Mouse (Mus musculus): ENCODE measurements around the gene Chd3. TPM values are rescaled to one million over a fixed set of nuclear protein-coding genes. Genes with fewer than 3 reads are reported as not detected.

The Chd3 gene
- polyA plus RNA-seq, 1 experiment from 2014 or later: 52.4 TPM

- ATAC-seq (replicated peaks; ENCODE audit: low FRiP score, low TSS enrichment, low read depth) (no peak), DNase-seq (ENCODE audit: low spot score) (no peak)
- no peak overlapping the region for H3K27ac ChIP-seq (ENCODE audit: low read depth)
- no peaks in the 10 kb centered on the region for H3K9me3 ChIP-seq (ENCODE audit: control insufficient read depth, low read length)
- peaks cover 16% of the 10 kb centered on the region for H3K27me3 ChIP-seq (replicated peaks; ENCODE audit: control insufficient read depth, insufficient read depth, low read length)
- peak overlapping the region; percentile 47; the same call in 1 of the 2 replicates for H3K4me3 ChIP-seq (ENCODE audit: low read depth, low read length)
- peak overlapping the region; percentile 89 for H3K4me2 ChIP-seq (ENCODE audit: low read length)
- H3K36me3 ChIP-seq (ENCODE audit: control insufficient read depth, insufficient read depth, low read length): no peaks in the 10 kb centered on the region
- no peak overlapping the region for H3K9ac ChIP-seq (ENCODE audit: low read length)
- 10% methylated on average over 9 of the region's 9 CpGs for WGBS
- peaks cover 29% of the 10 kb centered on the region for H3K4me1 ChIP-seq (replicated peaks; ENCODE audit: control insufficient read depth, insufficient read depth, low read length)
These were observed 42.1 kb downstream of the Chd3 start for GRCm38 (mm10) chr11:69327157-69327442.

- Histone ChIP-seq H3K27me3 (replicated peaks; ENCODE audit: control insufficient read depth, insufficient read depth, low read length) (peaks cover 16% of the 10 kb centered on the region), H3K27ac (ENCODE audit: low read depth) (no peak overlapping the region), H3K9me3 (ENCODE audit: control insufficient read depth, low read length) (no peaks in the 10 kb centered on the region), H3K9ac (ENCODE audit: low read length) (peak overlapping the region; percentile 42), H3K36me3 (ENCODE audit: control insufficient read depth, insufficient read depth, low read length) (no peaks in the 10 kb centered on the region), H3K4me1 (replicated peaks; ENCODE audit: control insufficient read depth, insufficient read depth, low read length) (peaks cover 29% of the 10 kb centered on the region), H3K4me3 (ENCODE audit: low read depth, low read length) (peak overlapping the region; percentile 47), H3K4me2 (ENCODE audit: low read length) (peak overlapping the region; percentile 89)
- under 1% methylated on average over 45 of the region's 45 CpGs for WGBS
- ATAC-seq (replicated peaks; ENCODE audit: low FRiP score, low TSS enrichment, low read depth) (peak; percentile 26), DNase-seq (ENCODE audit: low spot score) (no peak)
These were observed 42.6 kb downstream of the Chd3 start for GRCm38 (mm10) chr11:69326408-69327156.

- Histone ChIP-seq H3K4me3 (ENCODE audit: low read depth, low read length) (peak within 1 kb of the TSS; percentile 47), H3K9ac (ENCODE audit: low read length) (peak within 1 kb of the TSS; percentile 42), H3K27ac (ENCODE audit: low read depth) (0 out of 2 replicates have a peak within 1 kb of the TSS, but pooled peaks have one; percentile 6), H3K27me3 (replicated peaks; ENCODE audit: control insufficient read depth, insufficient read depth, low read length) (peaks cover 16% of the 10 kb centered on the region), H3K4me2 (ENCODE audit: low read length) (peak within 1 kb of the TSS; percentile 89), H3K4me1 (replicated peaks; ENCODE audit: control insufficient read depth, insufficient read depth, low read length) (peaks cover 26% of the 10 kb centered on the region), H3K36me3 (ENCODE audit: control insufficient read depth, insufficient read depth, low read length) (0 out of 2 replicates have a peak, but pooled peaks cover 3% of the 10 kb centered on the region), H3K9me3 (ENCODE audit: control insufficient read depth, low read length) (no peaks in the 10 kb centered on the region)
- DNase-seq (ENCODE audit: low spot score) (peak; percentile 85), ATAC-seq (replicated peaks; ENCODE audit: low FRiP score, low TSS enrichment, low read depth) (peak; percentile 60)
- 12% methylated on average over 26 of the region's 26 CpGs for WGBS
These were observed 43.4 kb downstream of the Chd3 start, which contains the start of gene Kcnab3 for GRCm38 (mm10) chr11:69325628-69326407. Gene Kcnab3, plus strand, starts transcription at chr11:69326258.

- WGBS: 84% methylated on average over 6 of the region's 6 CpGs
- Histone ChIP-seq H3K4me3 (ENCODE audit: low read depth, low read length) (peak overlapping the region; percentile 76; the same call in 1 of the 2 replicates), H3K27ac (ENCODE audit: low read depth) (no peak overlapping the region), H3K9ac (ENCODE audit: low read length) (no peak overlapping the region; the same call in 1 of the 2 replicates), H3K4me1 (replicated peaks; ENCODE audit: control insufficient read depth, insufficient read depth, low read length) (peaks cover 26% of the 10 kb centered on the region), H3K27me3 (replicated peaks; ENCODE audit: control insufficient read depth, insufficient read depth, low read length) (peaks cover 16% of the 10 kb centered on the region), H3K9me3 (ENCODE audit: control insufficient read depth, low read length) (no peaks in the 10 kb centered on the region), H3K36me3 (ENCODE audit: control insufficient read depth, insufficient read depth, low read length) (peaks cover 8% of the 10 kb centered on the region), H3K4me2 (ENCODE audit: low read length) (peak overlapping the region; percentile 86)
- DNase-seq (ENCODE audit: low spot score) (no peak), ATAC-seq (replicated peaks; ENCODE audit: low FRiP score, low TSS enrichment, low read depth) (no peak)
These were observed 44.5 kb downstream of the Chd3 start for GRCm38 (mm10) chr11:69324749-69325148.

GRCm38 (mm10) chr11:69323667-69324111, 45.5 kb downstream of the Chd3 start, which contains the start of the genes Cntrob and Trappc1:
Gene Cntrob, minus strand, starts transcription at chr11:69323775.
Gene Trappc1, plus strand, starts transcription at chr11:69323980.
- H3K4me3 ChIP-seq (ENCODE audit: low read depth, low read length): peak within 1 kb of the TSS; percentile 76
- H3K4me1 ChIP-seq (replicated peaks; ENCODE audit: control insufficient read depth, insufficient read depth, low read length): peaks cover 26% of the 10 kb centered on the region
- ATAC-seq (replicated peaks; ENCODE audit: low FRiP score, low TSS enrichment, low read depth) (peak; percentile 89), DNase-seq (ENCODE audit: low spot score) (peak; percentile 98)
- H3K27ac ChIP-seq (ENCODE audit: low read depth): peak within 1 kb of the TSS; percentile 82
- H3K4me2 ChIP-seq (ENCODE audit: low read length): peak within 1 kb of the TSS; percentile 86
- peak within 1 kb of the TSS; percentile 81 for H3K9ac ChIP-seq (ENCODE audit: low read length)
- H3K27me3 ChIP-seq (replicated peaks; ENCODE audit: control insufficient read depth, insufficient read depth, low read length): peaks cover 16% of the 10 kb centered on the region
- peaks cover 17% of the 10 kb centered on the region for H3K36me3 ChIP-seq (ENCODE audit: control insufficient read depth, insufficient read depth, low read length)
- H3K9me3 ChIP-seq (ENCODE audit: control insufficient read depth, low read length): no peaks in the 10 kb centered on the region
- WGBS: under 1% methylated on average over 30 of the region's 30 CpGs

GRCm38 (mm10) chr11:69322693-69323471, 46.3 kb downstream of the Chd3 start:
- no peak for ATAC-seq (replicated peaks; ENCODE audit: low FRiP score, low TSS enrichment, low read depth)
- peak overlapping the region; percentile 81 for H3K9ac ChIP-seq (ENCODE audit: low read length)
- no peaks in the 10 kb centered on the region for H3K9me3 ChIP-seq (ENCODE audit: control insufficient read depth, low read length)
- peaks cover 23% of the 10 kb centered on the region for H3K36me3 ChIP-seq (ENCODE audit: control insufficient read depth, insufficient read depth, low read length)
- 17% methylated on average over 18 of the region's 18 CpGs for WGBS
- H3K27me3 ChIP-seq (replicated peaks; ENCODE audit: control insufficient read depth, insufficient read depth, low read length): peaks cover 15% of the 10 kb centered on the region
- H3K4me2 ChIP-seq (ENCODE audit: low read length): peak overlapping the region; percentile 78
- peak; percentile 67 for DNase-seq (ENCODE audit: low spot score)
- H3K4me3 ChIP-seq (ENCODE audit: low read depth, low read length): peak overlapping the region; percentile 76
- H3K4me1 ChIP-seq (replicated peaks; ENCODE audit: control insufficient read depth, insufficient read depth, low read length): peaks cover 26% of the 10 kb centered on the region
- H3K27ac ChIP-seq (ENCODE audit: low read depth): peak overlapping the region; percentile 82

GRCm38 (mm10) chr11:69322010-69322409, 47.2 kb downstream of the Chd3 start:
- WGBS: 68% methylated on average over 6 of the region's 6 CpGs
- H3K36me3 ChIP-seq (ENCODE audit: control insufficient read depth, insufficient read depth, low read length): peaks cover 30% of the 10 kb centered on the region
- peaks cover 6% of the 10 kb centered on the region for H3K27me3 ChIP-seq (replicated peaks; ENCODE audit: control insufficient read depth, insufficient read depth, low read length)
- peak overlapping the region; percentile 76; the same call in 1 of the 2 replicates for H3K4me3 ChIP-seq (ENCODE audit: low read depth, low read length)
- peak overlapping the region; percentile 81 for H3K9ac ChIP-seq (ENCODE audit: low read length)
- DNase-seq (ENCODE audit: low spot score) (no peak), ATAC-seq (replicated peaks; ENCODE audit: low FRiP score, low TSS enrichment, low read depth) (no peak)
- no peak overlapping the region for H3K27ac ChIP-seq (ENCODE audit: low read depth)
- H3K4me2 ChIP-seq (ENCODE audit: low read length): peak overlapping the region; percentile 78
- no peaks in the 10 kb centered on the region for H3K9me3 ChIP-seq (ENCODE audit: control insufficient read depth, low read length)
- H3K4me1 ChIP-seq (replicated peaks; ENCODE audit: control insufficient read depth, insufficient read depth, low read length): peaks cover 25% of the 10 kb centered on the region

GRCm38 (mm10) chr11:69321580-69321979, 47.6 kb downstream of the Chd3 start:
- Histone ChIP-seq H3K9ac (ENCODE audit: low read length) (no peak overlapping the region), H3K36me3 (ENCODE audit: control insufficient read depth, insufficient read depth, low read length) (peaks cover 30% of the 10 kb centered on the region), H3K4me1 (replicated peaks; ENCODE audit: control insufficient read depth, insufficient read depth, low read length) (peaks cover 21% of the 10 kb centered on the region), H3K27ac (ENCODE audit: low read depth) (no peak overlapping the region), H3K9me3 (ENCODE audit: control insufficient read depth, low read length) (no peaks in the 10 kb centered on the region), H3K27me3 (replicated peaks; ENCODE audit: control insufficient read depth, insufficient read depth, low read length) (peaks cover 2% of the 10 kb centered on the region), H3K4me3 (ENCODE audit: low read depth, low read length) (no peak overlapping the region), H3K4me2 (ENCODE audit: low read length) (0 out of 2 replicates have a peak overlapping the region, but pooled peaks have one; percentile 78)
- DNase-seq (ENCODE audit: low spot score) (no peak), ATAC-seq (replicated peaks; ENCODE audit: low FRiP score, low TSS enrichment, low read depth) (no peak)
- 94% methylated on average over 6 of the region's 6 CpGs for WGBS

All from intestine, embryonic 14.5 days (tissue).